Mouse (Mus musculus) intestine, postnatal 0 days (tissue): ENCODE data around the gene Lbp. TPM values are rescaled to one million over a fixed set of nuclear protein-coding genes. Genes with fewer than 3 reads are reported as not detected.

Experiments used
- ATAC-seq: fragments of 200-750 bp; cut with Nextera tagmentation; 2 replicates; pipeline ENCODE4 v1.8.0; 2017; ENCODE audit warnings: mild to moderate bottlenecking, moderate TSS enrichment, moderate library complexity
- H3K27ac ChIP-seq: fragments of 300-500 bp; sonication (generic); 2 replicates; pipeline ENCODE4 v1.5.1; 2014; ENCODE audit warnings: mild to moderate bottlenecking, low read depth, low read length, moderate library complexity
- H3K27me3 ChIP-seq: fragments of 300-500 bp; sonication (generic); replicated peaks from 2 replicates; pipeline ENCODE4 v1.6.1; 2014; ENCODE audit warnings: low read length, mixed read lengths; ENCODE audit not compliant: control insufficient read depth, insufficient read depth
- H3K36me3 ChIP-seq: fragments of 300-500 bp; sonication (generic); 2 replicates; pipeline ENCODE4 v1.6.1; 2014; ENCODE audit warnings: mild to moderate bottlenecking, moderate library complexity; ENCODE audit not compliant: control insufficient read depth, insufficient read depth
- H3K4me1 ChIP-seq: fragments of 300-500 bp; sonication (generic); replicated peaks from 2 replicates; pipeline ENCODE4 v1.6.1; 2014; ENCODE audit warnings: antibody characterized with exemption, low read length, mixed read lengths; ENCODE audit not compliant: control insufficient read depth, insufficient read depth
- H3K4me2 ChIP-seq: fragments of 300-500 bp; sonication (generic); replicated peaks from 2 replicates; pipeline ENCODE4 v1.6.1; 2014; ENCODE audit warnings: low read depth, mild to moderate bottlenecking, moderate library complexity
- H3K4me3 ChIP-seq: fragments of 300-500 bp; sonication (generic); 2 replicates; pipeline ENCODE4 v1.5.1; 2014; ENCODE audit warnings: low read depth, low read length
- H3K9ac ChIP-seq: fragments of 300-500 bp; sonication (generic); 2 replicates; pipeline ENCODE4 v1.6.1; 2014; ENCODE audit warnings: mild to moderate bottlenecking, low read depth, low read length
- H3K9me3 ChIP-seq: fragments of 300-500 bp; sonication (generic); 2 replicates; pipeline ENCODE4 v1.6.1; 2016; ENCODE audit warnings: mixed run types; ENCODE audit not compliant: control insufficient read depth
- CTCF ChIP-seq: sonication (generic); IDR thresholded peaks from 2 replicates; pipeline ENCODE4 v1.5.1; 2016; ENCODE audit warnings: low read depth, mild to moderate bottlenecking, control low read depth, antibody characterized with exemption, moderate library complexity
- WGBS: fragments of 180-500 bp; shearing (Covaris S2); extraction: QIAGEN DNeasy Blood & Tissue Kit; methylation state at CpG from one replicate; pipeline ENCODE4 v1.1.7; 2014; 5-methylcytosine and 5-hydroxymethylcytosine counted together
- polyA plus RNA-seq: library from polyadenylated mRNA; unstranded; fragments of >200 nt; fragmentation: Nextera tagmentation; extraction: Ambion mirVana; gene quantifications from 2 replicates; pipeline ENCODE4 v1.2.1, GENCODE M21; 2015

Lbp gene
- polyA plus RNA-seq: 4.9 and 6.2 TPM in 2 replicates

DNA sequence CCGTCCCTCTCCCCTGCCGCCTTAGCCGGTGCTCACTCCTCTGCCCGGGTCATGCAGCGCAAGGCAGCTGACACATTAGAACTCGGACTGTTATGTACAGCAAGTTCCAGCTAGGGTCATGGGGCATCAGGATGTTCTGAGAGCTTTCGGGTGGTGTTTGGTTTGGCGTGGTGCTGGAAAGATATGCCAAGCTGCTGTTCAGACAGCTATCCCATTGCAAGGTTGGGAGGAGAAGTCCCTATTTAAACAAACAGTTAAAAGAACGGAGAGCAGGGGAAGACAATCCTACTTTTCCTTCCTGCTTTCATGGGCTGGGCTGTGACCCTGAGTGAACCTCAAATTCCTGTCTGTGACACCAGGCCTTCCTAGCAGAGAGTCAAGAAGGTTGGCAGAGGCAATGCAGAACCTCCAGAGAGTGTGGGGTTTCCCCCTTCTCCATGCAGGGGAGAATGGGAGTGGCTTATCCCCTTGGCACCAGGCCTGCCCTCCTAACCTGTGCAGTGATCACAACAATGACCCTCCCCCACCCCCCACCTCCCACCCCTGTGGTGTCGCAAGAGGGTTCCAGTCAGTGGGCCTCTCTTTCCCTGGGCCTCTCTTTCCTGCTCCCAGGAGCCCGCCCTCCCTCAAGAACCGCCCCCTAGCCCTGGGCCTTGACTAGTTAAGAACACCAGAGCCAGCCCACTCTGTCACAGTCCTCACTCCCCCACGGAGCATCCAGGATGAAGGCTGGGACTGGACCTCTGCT is at the start of gene Lbp:
TSS of gene Lbp (plus strand) at position 546 of the 748 bp plus-strand sequence.
- no peak within 1 kb of the TSS for H3K9ac ChIP-seq
- no peak within 1 kb of the TSS; the same call in 1 of the 2 replicates for H3K27ac ChIP-seq
- TF ChIP-seq CTCF: no peak
- H3K4me1 ChIP-seq: no peaks in the 10 kb centered on the region; the same call in 1 of the 2 replicates
- 19% methylated on average over 12 of the region's 13 CpGs for WGBS
- peak; percentile 81 for ATAC-seq
- H3K36me3 ChIP-seq: no peaks in the 10 kb centered on the region
- no peaks in the 10 kb centered on the region for H3K9me3 ChIP-seq
- no peak within 1 kb of the TSS for H3K4me3 ChIP-seq
- no peaks in the 10 kb centered on the region for H3K27me3 ChIP-seq
- peak within 1 kb of the TSS; percentile 9 for H3K4me2 ChIP-seq

GRCm38 (mm10) chr2:158256894-158257293 is 49.4 kb upstream of the Lbp start:
- no peaks in the 10 kb centered on the region for H3K4me1 ChIP-seq
- WGBS: 11% methylated on average over 5 of the region's 5 CpGs
- no peak overlapping the region for H3K4me2 ChIP-seq
- H3K9ac ChIP-seq: no peak overlapping the region
- TF ChIP-seq CTCF: no peak
- no peaks in the 10 kb centered on the region for H3K27me3 ChIP-seq
- no peak for ATAC-seq
- H3K27ac ChIP-seq: no peak overlapping the region
- H3K9me3 ChIP-seq: no peaks in the 10 kb centered on the region
- H3K4me3 ChIP-seq: no peak overlapping the region
- no peaks in the 10 kb centered on the region for H3K36me3 ChIP-seq

GRCm38 (mm10) chr2:158258005-158258418 is 48.3 kb upstream of the Lbp start, which contains the start of gene Bpi:
TSS of gene Bpi (plus strand) at chr2:158258094.
- WGBS: 75% methylated on average over 18 of the region's 18 CpGs
- ATAC-seq: no peak
- Histone ChIP-seq H3K4me3 (no peak within 1 kb of the TSS), H3K4me2 (no peak within 1 kb of the TSS), H3K9ac (no peak within 1 kb of the TSS), H3K27me3 (no peaks in the 10 kb centered on the region), H3K27ac (no peak within 1 kb of the TSS; the same call in 1 of the 2 replicates), H3K36me3 (no peaks in the 10 kb centered on the region), H3K9me3 (no peaks in the 10 kb centered on the region), H3K4me1 (no peaks in the 10 kb centered on the region)
- no peak for TF ChIP-seq CTCF

GRCm38 (mm10) chr2:158258781-158259180 is 47.5 kb upstream of the Lbp start:
- Histone ChIP-seq H3K27me3 (no peaks in the 10 kb centered on the region), H3K4me1 (no peaks in the 10 kb centered on the region), H3K9me3 (no peaks in the 10 kb centered on the region), H3K36me3 (no peaks in the 10 kb centered on the region), H3K9ac (no peak overlapping the region), H3K27ac (no peak overlapping the region), H3K4me3 (no peak overlapping the region), H3K4me2 (no peak overlapping the region)
- TF ChIP-seq CTCF: peak; percentile 84
- WGBS: 17% methylated on average over 12 of the region's 12 CpGs
- ATAC-seq: peak; percentile 56

- Histone ChIP-seq H3K27me3 (no peaks in the 10 kb centered on the region), H3K9ac (no peak overlapping the region), H3K9me3 (no peaks in the 10 kb centered on the region), H3K4me1 (no peaks in the 10 kb centered on the region), H3K36me3 (no peaks in the 10 kb centered on the region), H3K4me2 (no peak overlapping the region), H3K27ac (no peak overlapping the region), H3K4me3 (no peak overlapping the region)
- ATAC-seq: no peak
- WGBS: 67% methylated on average over 8 of the region's 8 CpGs
- no peak for TF ChIP-seq CTCF
These were observed 46.8 kb upstream of the Lbp start for GRCm38 (mm10) chr2:158259498-158259897.

DNA sequence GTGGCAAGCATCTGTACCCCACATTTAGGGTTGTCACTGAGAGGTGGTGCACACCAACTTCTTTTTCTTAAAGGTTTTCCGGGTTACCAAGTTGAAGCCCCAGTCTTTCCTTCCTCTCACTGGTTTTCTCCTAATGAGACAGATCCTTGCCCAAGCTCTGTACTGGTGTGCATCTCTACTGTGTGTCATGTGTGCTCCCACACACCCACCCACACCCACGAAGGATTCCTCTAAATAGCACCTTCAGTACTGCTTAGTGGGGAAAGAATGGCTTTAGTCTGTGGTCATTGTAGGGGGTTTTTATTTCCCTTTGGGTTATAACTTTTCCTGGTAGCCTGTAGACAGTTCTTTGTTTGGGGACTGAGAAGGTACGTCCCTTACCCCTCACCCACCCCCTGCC is 41.4 kb upstream of the Lbp start:
- Histone ChIP-seq H3K4me2 (no peak overlapping the region), H3K27ac (no peak overlapping the region), H3K4me1 (no peaks in the 10 kb centered on the region), H3K9me3 (no peaks in the 10 kb centered on the region), H3K9ac (no peak overlapping the region), H3K27me3 (no peaks in the 10 kb centered on the region), H3K36me3 (no peaks in the 10 kb centered on the region), H3K4me3 (no peak overlapping the region)
- no peak for TF ChIP-seq CTCF
- no peak for ATAC-seq
- WGBS: 84% methylated on average over 3 of the region's 3 CpGs
